Mouse (Mus musculus) urinary bladder, postnatal 25 days (tissue): ENCODE data around the gene Cpa1.
A peak's percentile ranks its signal among the peaks of the same experiment; 100 is the strongest.

ENCODE experiments used
- DNase-seq: peaks from one replicate; pipeline ENCODE4 v3.0.0; 2022; ENCODE audit warnings: low spot score

Gene Cpa1

DNA sequence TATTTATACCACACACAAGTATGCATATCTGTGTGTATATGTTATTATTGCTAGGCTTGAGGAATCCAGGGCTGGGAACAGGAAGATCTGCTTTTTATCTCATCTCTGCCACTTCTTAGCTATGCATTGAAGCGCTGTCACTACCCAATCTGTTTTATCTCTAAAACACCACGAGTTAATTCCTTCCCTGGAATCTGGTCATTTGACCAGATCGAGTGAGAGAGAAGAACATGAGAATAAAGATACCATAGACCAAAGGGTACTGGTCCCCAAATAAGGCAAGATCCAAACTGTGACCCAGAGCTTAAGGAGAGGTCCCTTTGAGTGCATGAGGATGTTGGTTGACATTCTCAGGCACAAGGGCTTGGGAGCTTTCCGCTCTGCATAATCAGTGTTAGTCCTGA is 17.0 kb upstream of the Cpa1 start:
- DNase-seq = no peak

DNA sequence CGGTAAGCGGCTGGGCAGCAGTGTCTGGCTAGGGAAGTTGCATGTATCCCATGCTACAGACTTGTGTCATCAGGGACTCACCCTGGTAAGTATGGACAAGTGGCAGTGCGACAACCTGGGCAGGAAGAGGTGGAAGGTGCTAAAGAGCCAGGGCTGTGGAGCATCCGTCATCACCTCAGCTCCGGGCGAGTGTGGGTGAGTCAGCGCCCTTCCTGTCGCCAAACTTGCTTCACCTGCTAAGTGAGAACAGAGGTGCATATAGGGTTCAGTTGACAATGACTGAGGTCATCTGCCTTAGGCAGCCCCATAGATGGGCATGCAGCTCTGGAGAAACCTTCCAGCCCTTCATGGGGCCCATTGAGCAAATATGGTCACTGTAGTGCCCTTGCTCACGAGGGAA is 14.3 kb upstream of the Cpa1 start:
- peak; percentile 12 for DNase-seq

- no peak for DNase-seq
Observed at GRCm38 (mm10) chr6:30628152-30628551, 10.9 kb upstream of the Cpa1 start.

GRCm38 (mm10) chr6:30629989-30630388 is 9.0 kb upstream of the Cpa1 start:
- DNase-seq = no peak

- no peak for DNase-seq
Observed at GRCm38 (mm10) chr6:30635361-30635862, 3.6 kb upstream of the Cpa1 start.

DNA sequence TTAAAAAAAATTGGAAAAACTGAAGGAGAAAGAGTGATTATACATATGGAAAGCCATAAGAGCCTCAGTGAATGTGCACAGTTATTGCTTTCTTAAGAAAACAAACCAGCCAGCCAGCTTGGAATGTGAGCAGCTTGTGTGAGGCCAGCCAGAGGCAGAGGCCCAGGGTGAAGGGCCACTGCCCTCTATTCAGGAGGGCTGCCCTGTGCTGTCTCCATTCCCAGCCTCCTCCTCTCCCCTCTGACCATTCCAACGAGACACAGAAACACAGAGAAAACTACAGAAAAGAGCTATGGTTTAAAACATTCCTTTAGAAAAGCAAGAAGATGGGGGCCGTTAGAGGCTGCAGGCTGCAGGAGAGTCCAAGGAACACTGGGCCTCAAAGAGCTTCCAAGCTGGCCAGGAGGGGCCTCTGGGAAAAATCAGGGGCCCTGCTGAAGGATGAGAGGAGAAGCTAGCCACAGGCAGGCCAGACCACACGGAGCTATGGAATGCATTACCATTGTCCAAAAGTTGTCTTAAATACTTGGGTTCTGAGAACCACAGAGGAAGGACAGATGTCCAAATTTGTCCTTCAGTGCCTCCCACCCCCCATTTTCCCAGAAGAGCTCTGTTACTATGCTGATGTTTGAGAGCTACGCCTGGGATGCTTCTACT is 2.7 kb upstream of the Cpa1 start:
- DNase-seq = no peak

- no peak for DNase-seq
Observed at GRCm38 (mm10) chr6:30643694-30644460, 4.9 kb downstream of the Cpa1 start.

DNA sequence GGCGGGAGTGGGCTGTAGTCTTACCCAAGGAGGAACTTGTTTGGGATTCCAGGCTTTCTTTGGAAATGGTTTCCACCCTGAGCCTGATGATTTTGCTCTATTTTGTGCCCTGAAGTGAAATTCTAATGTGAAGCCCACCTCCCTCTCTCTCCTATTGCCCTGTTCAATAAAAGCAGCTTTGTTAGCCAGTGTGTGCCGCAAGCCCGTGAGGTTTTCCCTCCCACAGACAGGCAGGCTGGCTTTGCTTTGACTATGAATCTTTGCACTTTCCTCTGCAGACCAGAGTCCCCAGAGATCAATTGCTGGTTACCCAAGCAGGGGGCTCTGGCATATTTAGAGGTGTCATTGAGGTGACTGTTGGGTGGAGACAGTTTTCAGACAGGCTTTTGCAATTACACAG is 5.4 kb downstream of the Cpa1 start:
- no peak for DNase-seq

GRCm38 (mm10) chr6:30645379-30645778 is 6.4 kb downstream of the Cpa1 start:
- no peak for DNase-seq

GRCm38 (mm10) chr6:30649651-30650296 is 10.8 kb downstream of the Cpa1 start:
- DNase-seq = no peak

GRCm38 (mm10) chr6:30652425-30653188 is 13.6 kb downstream of the Cpa1 start:
- DNase-seq = no peak

DNA sequence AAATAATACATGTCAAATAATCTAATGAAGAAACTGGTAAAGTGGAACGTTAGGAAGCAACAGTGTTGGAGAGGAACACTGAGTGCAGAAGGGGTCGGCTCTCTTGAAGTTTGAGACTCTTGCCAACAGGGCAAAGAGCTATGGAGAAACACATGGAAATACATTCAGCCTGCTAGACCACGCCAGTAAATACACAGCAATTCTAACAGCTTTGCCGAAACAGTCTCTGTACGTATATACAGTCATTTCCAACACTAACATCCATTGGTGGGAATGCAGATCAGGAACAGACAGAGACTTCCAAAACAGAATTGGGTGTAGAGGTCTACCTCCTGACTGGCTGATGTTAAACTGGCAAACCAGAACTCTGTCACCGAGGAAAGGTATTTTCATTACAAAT is 14.5 kb downstream of the Cpa1 start:
- DNase-seq = no peak

- no peak for DNase-seq
Observed at GRCm38 (mm10) chr6:30654402-30654859, 15.4 kb downstream of the Cpa1 start.

- DNase-seq = no peak
Observed at GRCm38 (mm10) chr6:30654932-30655331, 15.9 kb downstream of the Cpa1 start.

DNA sequence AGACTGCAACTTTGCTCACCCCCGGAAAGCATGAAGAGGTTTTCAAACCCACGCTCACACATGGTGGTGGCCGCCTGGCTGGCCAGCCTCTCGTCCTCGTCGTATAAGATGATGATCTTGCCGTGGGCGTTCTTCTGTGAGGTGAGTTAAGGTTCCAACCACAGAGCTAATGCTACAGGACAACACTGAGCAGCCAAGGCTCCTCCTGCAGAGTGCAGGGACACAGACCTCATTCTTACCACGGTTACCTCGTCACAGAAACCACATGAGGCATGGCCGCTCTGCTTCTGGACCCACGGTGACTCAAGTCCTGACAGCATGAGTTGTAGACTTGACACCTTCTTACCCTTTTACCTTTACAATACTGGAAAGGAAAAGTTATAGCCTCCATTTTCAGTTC is 18.3 kb downstream of the Cpa1 start:
- no peak for DNase-seq

GRCm38 (mm10) chr6:30658619-30659018 is 19.6 kb downstream of the Cpa1 start:
- DNase-seq = no peak

DNA sequence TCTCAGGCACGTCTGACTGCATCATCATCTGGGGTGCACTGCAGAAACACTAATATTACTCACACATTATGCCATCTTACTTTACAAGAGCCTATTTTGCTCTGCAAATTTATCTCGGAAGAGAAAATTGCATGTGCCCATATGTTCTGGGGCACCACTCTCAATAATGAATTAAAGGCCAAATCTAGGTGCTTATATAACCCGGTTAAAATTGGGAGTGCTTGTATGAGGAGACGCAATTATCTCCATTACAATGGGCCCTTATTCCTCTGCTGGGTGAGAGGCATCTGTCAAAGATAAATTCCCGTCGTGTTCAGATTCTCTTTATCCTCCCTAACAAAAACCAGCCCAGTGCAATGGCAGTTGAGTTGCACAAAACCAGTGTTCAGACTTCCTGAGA is 25.8 kb downstream of the Cpa1 start:
- DNase-seq = no peak

GRCm38 (mm10) chr6:30665296-30665695 is 26.3 kb downstream of the Cpa1 start:
- DNase-seq = no peak

DNA sequence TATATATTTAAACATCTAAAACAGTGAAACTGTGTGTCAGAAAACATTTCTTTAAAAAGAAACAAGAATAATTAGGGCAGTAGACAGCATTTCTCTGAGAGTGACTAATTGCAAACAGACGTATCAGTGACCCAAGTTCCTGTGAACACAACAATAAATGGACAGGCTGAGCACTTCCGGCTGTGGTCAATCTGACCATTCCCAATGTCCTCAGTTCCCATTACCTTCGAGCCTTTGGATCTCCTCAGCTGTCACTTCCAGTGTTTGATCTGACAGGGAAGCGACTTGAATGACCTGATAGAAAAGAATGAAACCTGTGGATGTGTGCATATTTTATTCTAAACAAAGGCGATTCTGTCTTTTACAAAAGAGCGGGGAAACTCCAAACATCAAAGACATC is 27.0 kb downstream of the Cpa1 start:
- no peak for DNase-seq

DNA sequence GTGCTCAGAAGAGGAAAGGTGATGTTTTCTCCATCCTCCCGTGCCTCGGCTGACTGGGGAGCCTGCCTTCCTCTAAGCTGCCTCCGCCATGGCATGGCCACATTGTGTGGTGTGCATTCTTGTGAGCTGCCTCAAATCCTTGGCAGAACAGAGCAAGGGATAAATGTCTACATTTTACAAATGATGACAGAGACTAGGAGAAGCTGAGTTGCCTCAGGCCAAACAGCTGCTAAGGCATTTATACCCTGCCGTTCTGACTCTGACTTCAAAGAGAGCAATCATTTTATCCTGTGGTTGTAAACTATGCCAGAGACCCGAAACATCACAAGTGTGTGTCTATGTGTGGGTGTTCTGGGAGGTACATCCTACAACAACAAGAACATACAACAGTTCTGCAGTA is 28.6 kb downstream of the Cpa1 start:
- DNase-seq = no peak

DNA sequence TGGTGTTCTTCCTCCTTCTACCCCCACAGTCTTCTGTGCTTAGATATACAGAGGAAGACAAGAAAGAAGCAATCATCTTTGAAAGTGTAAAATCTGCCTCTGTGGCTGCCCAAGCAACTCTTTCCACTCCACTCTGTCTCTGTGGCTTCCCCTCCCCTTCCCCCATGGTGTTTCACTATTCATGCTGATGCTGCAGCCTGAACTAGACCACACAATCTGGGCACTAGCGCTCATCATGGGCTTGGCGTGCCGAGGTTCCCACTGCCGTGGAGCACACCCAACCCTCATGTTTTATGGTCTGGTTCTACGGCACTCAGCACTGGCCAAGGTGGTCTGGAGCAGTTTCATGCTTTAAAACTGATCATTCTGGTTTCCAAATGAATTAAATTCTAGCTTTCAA is 32.7 kb downstream of the Cpa1 start:
- no peak for DNase-seq
